Mouse (Mus musculus): Measurements from ENCODE around the gene Olfr594.
"Not testable (repeated sequence)": the region's sequence is repeated elsewhere in the genome, so short reads cannot be mapped to it uniquely, and the experiment has no call there.

Gene Olfr594

DNA sequence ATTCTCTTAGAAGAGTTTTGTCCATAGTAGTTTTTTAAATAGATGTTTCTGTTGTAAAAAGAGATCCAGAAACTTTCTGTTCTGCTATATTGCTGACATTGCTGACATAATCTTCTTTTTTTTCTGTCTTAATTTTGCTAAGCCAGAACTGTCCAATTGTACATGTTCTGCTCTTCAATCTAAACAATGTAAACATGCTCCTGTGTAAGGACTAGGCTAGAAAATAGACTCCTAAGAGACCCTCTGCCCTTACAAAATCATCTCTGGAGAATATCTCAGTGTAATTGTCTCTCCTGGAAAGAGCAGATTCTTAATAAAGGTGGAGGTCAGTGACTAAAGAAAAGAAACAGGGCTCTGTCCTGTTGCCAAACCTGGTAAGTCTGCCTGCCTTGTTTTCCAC is at the start of gene Olfr594:
TSS of gene Olfr594 (plus strand) at position 301 of the 400 bp plus-strand sequence.
- DNase-seq = no peak

DNA sequence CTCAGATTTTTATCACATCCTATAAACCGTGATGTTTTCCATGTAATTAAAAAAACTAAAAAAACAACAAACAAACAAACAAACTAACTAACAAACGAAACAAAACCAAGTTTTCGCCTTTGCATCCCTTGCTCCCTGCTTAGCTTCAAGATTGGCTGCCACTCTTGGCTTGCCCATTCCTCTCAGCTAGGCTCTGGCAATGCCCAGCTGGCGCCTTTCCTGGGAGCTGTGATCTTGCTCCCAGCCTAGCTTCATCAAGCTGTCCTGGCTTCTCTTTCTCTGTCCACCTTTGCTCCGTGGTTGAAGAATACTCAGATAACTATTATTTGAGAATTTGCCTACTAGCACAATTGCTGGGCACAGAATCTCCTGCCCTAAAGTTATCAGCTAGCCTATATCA is 47.1 kb upstream of the Olfr594 start:
- peak; percentile 1 to 5 for DNase-seq

DNA sequence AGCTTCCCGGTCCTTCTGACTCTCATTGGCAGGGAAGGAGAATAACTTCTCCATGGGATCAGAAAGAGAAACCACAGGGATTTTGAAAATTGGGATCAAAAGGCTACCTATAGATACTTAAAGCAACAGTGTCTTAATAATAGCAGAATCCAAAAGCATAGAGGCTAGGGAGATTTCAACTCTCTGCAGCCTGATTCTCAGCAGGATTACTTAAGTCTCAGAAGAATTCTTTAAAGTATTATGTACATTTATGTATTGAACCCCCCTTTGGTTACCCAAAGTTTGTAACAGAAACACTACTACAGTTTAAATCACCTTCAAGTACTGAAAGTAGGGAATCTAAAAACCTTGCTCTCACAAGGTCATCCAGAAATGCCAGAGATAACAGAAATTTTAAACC is 38.6 kb upstream of the Olfr594 start, which contains the start of gene Olfr591:
TSS of gene Olfr591 (minus strand) at position 101 of the 400 bp plus-strand sequence.
- no peak for DNase-seq

DNA sequence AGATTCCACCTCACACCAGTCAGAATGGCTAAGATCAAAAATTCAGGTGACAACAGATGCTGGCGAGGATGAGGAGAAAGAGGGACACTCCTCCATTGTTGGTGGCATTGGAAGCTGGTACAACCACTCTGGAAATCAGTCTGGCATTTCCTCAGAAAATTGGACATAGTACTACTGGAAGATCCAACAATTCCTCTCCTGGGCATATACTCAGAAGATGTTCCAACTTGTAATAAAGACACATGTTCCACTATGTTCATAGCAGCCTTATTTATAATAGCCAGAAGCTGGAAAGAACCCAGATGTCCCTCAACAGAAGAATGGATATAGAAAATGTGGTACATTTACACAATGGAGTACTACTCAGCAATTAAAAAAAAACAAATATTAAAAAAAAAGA is 32.3 kb upstream of the Olfr594 start, which contains the start of gene Olfr592:
TSS of gene Olfr592 (plus strand) at position 301 of the 400 bp plus-strand sequence.
- not testable (repeated sequence) for DNase-seq

DNA sequence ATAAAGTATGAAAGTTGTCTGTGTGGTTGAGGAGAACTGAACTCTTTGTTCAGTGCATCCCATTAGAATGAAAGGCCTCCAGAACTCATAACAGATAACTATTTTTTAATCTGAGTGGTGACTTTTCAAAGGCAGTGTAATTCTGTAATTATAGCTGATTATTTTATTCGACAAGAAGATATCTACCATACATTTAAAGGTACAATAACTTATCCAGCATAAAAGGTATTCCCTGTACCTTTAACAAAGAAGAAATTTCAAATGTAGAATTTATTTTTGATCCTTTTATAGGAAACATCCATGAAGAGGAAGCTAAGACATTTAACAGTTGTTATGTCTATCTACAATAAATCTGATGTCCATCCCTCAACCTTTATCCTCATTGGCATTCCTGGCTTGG is 5.2 kb upstream of the Olfr594 start, which contains the start of gene Olfr593:
TSS of gene Olfr593 (plus strand) at position 301 of the 400 bp plus-strand sequence.
- DNase-seq = no peak

DNA sequence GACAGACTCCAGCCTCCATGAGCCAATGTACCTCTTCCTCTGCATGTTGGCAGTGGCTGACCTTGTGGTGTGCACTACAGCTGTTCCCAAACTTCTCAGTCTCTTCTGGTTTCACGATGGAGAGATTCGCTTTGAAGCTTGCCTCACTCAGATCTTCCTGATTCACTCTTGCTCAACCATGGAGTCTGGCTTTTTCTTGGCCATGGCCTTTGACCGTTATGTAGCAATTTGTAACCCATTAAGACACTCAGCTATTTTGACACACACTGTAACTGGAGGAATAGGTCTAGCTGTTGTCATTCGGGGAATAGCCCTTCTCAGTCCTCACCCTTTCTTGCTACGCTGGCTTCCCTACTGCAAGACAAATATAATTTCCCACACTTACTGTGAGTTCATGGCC is 4.7 kb upstream of the Olfr594 start:
- not testable (repeated sequence) for DNase-seq

DNA sequence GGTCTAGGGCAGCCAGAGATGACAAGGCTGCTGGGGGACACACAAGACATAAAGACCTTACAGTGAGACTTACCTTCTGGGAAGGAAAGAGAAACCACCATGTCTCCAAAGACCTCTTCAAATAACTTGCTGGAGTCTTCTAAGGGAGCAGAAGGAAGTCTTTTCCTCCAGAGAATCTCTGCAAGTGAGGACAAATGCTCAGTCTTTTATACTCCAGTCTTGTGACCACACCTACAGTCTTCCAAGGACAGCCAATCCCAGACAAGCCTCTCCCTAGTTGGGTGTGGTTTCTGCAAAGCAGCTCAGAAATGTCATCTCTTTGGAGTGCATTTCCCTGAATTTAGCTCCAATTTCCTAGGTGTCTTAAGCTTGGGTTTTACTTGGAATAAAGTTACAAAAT is 35.6 kb downstream of the Olfr594 start, which contains the start of gene Usp17ld:
TSS of gene Usp17ld (minus strand) at position 101 of the 400 bp plus-strand sequence.
- not testable (repeated sequence) for DNase-seq

Measured in cerebellum, postnatal 36 days (tissue).